Mouse (Mus musculus) thymus, postnatal 10 days (tissue): ENCODE measurements at regions not wholly inside any gene's neighbourhood (a gene's known extent, or its start where the extent isn't known, plus 50 kb on each side); places are given as distances from the start of the nearest gene placed in this dataset.
A peak's percentile ranks its signal among the peaks of the same experiment; 100 is the strongest.

ENCODE experiments used
- DNase-seq, 2 experiments: peaks; one replicate each; pipeline ENCODE4 v3.0.0; 2021; ENCODE audit warnings: low spot score in 2 of 2

DNA sequence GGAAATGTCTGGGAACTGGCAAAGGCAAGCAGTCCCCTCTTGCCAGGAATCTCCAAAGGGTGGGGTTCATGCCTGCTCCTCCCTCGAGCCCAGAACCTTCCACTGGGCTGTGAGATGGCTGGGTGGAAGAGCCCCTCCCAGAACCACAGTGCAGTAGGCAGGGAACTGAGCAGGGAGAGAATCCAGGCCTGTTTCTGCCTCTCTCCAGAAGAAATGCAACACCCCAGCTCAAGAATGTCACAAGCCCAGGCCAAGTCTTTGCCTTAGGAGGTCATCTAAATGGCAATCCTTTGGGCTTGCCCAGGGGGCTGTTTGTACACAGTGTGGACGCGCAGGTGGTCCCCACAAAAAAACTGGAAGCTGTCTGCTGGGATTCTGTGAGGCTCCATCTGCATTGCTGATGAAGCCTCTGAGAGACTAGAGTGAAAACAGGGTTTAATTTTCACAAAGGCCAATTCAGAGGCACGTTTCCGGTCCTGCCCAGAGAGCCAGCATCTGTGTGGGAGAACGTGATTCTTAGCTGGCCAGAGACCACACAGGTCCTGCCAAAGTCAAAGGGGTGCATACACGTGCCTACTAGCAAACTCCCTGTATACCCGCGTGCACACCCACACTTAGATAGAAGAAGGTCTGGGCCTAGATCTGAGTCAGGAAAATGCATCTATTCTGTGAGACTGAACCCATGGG lies 129.0 kb downstream of the Hmg20a start:
- no peak for DNase-seq

DNA sequence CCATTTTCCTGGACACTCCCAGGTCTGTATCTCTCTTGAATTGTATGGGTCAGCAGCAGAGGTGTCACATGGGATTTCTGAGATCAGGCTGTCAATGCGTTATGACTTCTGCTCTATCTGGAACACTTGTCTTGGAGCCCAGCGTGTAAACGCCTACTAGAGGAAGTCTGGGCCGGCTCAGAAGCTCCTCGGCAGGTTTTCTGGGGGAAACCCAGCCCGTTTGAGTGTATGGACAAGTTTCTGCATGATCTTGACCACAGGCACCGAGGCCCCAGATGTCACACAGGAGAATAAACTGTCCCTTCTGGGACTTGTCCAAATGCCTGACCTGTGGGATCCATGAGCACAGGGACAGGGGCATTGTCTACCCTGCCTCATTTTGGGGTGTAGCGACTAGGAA lies 131.4 kb downstream of the Hmg20a start:
- no peak for DNase-seq

- no peak for DNase-seq
Observed at GRCm38 (mm10) chr9:56550178-56550577, 131.8 kb downstream of the Hmg20a start.

- DNase-seq, result no peak
Observed at GRCm38 (mm10) chr9:56551376-56552186, 133.2 kb downstream of the Hmg20a start.

- DNase-seq, result no peak
Observed at GRCm38 (mm10) chr9:56552187-56552686, 133.8 kb downstream of the Hmg20a start.

DNA sequence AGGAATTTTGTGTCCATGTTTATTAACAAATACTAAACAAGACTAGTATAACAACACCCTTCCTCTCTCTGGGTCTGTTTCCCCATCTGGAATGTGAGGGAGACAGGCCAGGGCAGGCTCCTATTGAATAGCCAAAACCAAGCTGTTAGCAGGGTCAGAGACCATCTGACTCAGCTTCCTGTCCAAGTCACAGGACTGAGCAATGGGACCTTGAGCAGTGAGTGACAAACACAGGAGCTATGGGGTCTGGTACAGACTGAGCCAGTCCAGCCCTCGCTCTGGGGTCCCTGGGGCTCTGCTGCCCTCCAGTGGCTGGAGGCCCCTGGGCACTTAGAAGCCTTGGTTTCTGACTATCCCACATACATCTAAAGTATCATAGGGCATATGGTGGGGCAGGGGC lies 134.4 kb downstream of the Hmg20a start:
- peak; percentile 46 to 76 for DNase-seq

DNA sequence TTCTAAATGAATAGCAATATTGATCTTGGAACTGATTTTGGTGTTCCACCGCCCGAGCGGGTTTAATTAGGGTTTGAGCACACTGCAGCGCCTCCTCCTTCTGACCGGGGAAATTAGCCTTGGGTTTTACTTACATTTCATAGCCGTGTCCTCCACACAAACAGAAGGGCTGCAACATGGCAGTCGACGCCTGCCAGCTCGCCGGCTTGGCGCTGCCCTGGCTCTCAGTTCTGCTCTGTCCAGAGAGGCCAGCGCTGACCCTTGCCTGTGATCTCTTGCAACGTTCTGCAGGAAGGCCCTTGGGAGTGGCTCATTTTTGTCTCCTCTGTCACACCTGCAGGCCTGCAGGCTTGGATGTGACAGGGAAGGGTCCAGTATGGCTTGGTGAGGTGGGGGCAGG lies 135.2 kb downstream of the Hmg20a start:
- no peak for DNase-seq

DNA sequence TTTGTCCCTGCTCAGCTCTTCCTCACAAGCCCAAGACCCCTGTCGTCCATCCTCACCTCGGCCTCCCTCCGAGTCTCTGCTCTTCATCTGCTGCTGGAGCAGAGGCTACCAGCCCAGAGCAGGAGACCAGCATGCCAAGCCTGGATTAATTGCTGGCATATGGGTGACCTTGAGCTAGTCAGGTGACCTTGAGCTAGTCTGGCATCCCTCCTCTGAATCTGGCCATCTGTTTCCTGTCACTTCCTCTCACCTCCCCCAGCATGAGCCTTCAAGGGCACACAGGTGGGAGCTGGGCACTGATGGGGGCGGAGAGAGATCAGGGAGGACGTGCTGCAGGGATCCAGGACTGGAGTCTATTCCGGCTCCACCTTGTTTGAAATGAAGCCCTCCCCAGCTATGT lies 135.7 kb downstream of the Hmg20a start:
- DNase-seq, result no peak

- no peak for DNase-seq
Observed at GRCm38 (mm10) chr9:56559618-56560144, 141.3 kb downstream of the Hmg20a start.

- no peak for DNase-seq
Observed at GRCm38 (mm10) chr9:56562440-56562839, 144.0 kb downstream of the Hmg20a start.

DNA sequence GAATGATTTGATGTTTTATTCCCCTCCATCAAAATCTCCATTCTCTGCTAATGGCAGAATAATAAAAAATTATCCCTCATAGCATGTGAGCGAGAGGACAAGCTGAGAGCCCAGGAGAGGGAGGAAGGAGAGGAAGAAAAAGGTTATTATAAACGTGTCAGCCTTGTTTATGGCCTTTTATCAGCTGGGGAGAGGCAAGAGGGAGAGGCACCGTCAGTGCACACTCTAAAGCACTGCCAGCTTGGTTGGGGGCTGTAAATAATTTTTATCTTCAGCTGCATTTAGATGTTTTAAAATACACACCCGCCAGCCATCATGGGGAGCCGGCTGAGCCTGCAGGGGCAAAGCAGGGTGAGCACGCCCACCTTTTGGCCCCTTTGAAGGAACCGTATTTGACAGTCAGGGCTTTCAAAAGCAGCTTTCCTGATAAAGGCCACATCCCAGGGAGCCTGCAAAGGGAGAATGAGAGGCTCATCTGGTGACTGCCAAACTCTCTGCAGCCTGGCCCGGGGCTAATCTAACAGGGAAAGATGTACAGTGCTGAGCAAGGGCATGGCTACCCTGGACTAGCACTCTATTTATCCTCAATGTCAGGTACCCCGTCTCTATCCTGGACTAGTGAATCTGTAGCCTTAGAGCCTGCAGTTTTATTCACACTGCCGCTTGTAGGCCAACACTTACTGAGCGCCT lies 145.8 kb downstream of the Hmg20a start:
- DNase-seq, result no peak
